Mouse (Mus musculus) ZHBTc4 (cell line): Measurements from ENCODE around the gene Slamf6.
A peak's percentile ranks its signal among the peaks of the same experiment; 100 is the strongest.

ENCODE experiments used
- DNase-seq: peaks from one replicate; pipeline ENCODE4 v3.0.0-alpha.2; 2011; ENCODE audit warnings: low read depth, low spot score

Gene Slamf6

GRCm38 (mm10) chr1:171994918-171995715 is 77.8 kb downstream of the Slamf6 start:
- DNase-seq: no peak

DNA sequence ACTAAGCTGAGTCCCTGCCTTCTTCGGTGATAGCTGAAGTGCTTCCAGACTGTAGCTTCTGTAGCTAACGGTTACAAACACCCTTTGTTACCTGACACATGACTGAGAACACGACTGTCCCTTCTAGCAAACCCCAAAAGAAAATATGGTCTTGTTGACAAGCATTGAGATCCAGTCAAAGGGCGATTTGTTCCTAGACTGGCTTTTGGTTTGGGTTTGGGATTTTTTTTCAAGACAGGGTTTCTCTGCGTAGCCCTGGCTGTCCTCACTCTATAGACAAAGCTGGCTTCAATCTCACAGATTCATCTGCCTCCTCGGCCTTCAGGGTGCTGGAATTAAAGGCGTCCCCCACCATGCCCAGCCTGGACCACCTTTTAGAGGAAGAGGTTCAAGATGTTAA is 79.4 kb downstream of the Slamf6 start:
- DNase-seq: no peak

GRCm38 (mm10) chr1:171998820-171999597 is 81.7 kb downstream of the Slamf6 start:
- no peak for DNase-seq

DNA sequence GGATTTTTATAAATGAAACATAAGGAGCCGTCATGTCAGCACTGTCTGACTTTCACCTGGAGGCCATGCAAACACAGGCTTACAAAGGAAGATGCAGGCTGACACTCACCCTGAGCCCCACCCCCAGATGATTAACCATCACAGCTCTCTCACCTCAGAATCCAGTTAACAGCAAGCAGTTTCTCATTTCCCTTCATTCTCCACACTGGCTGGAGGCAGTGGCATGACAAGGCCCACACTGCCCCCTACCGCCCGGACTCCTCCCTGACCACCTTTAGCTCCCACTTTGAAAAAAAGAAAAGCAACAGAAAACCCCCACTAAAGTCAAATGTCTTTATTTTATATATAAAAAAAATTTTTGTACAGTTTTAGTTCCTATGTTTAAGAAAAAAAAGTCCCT is 83.3 kb downstream of the Slamf6 start:
- DNase-seq: peak; percentile 85

GRCm38 (mm10) chr1:172001665-172002064 is 84.3 kb downstream of the Slamf6 start:
- DNase-seq: no peak
